Mouse (Mus musculus) fat pad, adult 2 months (tissue): ENCODE measurements around the gene Magi1.

Source experiments
- DNase-seq: peaks from one replicate; pipeline ENCODE4 v3.0.0-alpha.2; 2011; ENCODE audit warnings: low read depth, low spot score; ENCODE audit errors: extremely low read depth

Gene Magi1

DNA sequence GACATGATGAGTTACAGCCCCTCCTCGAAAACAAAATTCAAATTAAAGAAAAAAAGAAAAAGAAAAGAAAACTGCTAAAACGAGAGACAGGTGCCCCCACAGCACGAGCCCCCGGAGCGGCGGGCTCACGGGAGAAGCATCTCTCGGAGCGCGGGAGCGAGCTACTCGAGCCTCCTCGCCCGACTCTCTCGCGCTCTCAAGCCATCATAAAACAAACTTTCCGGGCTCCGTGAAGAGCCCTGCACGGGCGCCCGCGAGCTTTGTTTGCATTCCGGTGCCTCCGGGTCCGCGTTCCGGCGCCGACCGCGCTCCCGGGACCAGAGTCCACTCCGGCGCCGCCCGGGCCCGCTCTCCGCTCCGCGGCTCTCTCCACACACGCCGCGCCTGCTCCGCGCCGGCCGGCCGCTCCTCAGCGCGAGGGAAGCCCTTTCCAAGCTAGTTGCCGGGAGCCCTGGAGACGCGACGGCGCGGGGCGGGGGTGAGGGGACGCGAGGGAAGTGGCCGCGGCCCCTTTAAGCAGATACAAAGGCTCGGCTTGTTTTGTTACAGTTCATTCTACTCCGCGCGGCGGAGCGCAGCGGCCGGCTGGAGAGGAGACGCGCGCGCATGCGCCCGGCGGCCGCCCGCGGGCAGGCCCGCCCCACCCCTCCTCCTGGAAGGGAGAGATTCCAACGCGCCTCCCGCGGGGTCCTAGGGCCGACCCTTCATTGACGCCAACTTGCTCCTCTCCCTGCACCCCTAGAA lies at the start of gene Magi1:
Gene Magi1, minus strand, starts transcription at position 600 of the 744 bp plus-strand sequence.
- DNase-seq: no peak

DNA sequence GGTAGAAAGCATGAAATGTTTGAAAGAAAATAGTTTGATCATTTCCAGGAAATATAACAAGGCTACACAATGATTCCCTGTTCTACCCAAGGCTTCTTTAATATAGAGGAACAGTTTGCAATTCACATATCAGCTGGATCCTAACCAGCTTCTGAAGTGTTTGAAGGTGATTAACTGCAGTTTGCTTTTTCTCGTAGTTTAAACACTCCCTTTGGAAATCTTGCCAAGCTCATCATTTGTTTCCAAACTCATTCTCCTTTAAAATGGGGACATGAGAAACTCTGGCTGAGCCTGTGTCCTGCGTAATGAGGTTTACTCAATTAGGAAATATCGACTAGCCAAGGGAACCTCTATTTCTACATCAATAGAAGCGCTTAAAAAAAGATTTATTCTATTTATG lies 43.4 kb upstream of the Magi1 start:
- no peak for DNase-seq

DNA sequence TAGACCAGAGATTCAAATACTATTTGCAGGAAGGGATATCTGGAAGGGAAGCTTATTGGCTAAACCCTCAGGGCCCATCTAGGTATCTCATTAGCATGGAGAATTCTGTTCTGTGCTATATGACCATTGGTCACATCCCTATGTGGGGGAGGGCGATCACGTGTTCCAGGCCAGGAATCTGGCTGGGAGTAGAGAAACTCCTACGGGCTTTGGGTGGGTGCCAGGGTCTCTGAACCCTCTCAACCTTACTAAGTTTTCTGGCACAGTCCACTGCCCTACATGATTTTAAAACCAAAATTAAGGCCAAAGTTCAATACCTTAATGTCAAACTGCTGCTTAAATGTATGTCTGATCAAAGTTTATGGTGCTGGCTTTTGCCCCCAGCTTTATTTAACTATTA lies 33.2 kb upstream of the Magi1 start:
- DNase-seq: no peak

DNA sequence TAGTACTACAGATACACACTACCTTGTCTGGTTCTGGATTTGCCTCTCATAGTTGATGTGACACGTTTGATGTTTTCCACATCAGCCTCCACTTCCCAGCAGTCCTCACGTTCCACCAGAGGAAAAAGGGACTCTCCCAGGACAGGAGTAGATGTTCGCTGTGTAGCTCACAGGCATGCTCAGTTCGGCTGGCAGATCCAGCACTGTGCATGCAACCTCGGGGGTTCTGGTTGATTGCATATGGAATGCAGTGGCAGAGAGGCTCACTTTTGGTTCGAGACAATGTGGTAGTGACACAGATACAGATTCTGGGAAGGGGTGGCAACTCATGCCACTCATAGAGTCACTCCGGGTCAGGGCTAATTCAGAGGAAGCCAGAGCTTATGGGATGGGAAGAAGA lies 28.6 kb upstream of the Magi1 start:
- no peak for DNase-seq

DNA sequence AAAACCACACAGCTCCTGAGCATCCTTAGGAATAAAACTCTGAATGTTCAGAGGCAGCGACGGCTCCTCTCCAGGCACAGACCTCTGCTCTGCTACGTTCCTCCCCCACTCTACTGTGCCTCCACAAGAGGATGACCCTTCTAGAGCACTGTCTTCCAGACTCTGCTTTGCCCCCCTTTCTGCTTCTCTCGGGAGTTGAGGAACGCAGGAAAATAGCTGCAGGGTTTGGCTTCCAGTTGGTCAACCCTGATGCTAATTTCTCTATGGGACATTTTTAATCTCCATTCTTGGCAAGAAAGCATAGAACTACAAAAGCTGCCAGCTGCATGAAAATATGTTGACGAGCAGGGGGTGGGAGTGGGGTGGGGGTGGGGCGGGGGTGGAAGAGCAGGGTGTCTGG lies 24.8 kb upstream of the Magi1 start:
- DNase-seq: no peak

DNA sequence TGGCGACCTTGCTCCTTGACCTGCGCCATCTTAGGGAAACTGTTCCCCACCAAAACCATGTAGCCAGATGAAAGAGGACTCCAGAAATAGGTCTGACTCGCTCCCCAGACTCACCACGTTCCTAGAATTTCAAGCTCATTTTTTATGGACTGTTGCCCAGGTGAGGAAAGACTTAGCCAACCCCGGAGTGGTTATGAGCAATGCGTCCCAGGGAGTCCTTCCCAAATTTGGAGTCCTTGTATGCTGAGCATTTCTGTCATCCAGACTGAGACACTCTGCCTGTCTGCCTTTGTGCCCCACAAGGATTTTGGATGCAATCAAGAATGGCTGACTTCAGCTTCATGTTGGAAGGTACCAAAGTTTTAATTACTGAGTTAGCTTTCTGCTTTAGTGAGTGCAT lies 19.8 kb upstream of the Magi1 start:
- DNase-seq: no peak

DNA sequence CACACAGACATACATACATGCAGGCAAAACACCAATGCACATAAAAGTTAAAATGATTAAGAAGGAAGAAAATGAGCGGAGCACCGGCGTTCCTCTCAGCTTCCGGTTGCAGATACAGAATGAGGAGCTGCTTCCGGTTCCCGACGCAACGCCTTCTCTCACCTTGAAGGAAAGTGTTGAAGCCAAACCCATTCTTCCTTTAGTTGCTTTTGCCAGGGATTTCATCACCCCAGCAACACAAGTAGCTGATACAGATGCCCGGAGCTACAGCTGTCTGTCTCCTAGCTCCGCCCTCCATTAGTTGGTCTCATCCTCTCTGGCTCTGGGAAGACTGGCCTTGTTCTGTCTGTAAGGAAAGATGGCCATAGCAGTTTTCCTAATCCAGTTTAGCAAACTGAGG lies 18.1 kb upstream of the Magi1 start:
- DNase-seq: no peak

DNA sequence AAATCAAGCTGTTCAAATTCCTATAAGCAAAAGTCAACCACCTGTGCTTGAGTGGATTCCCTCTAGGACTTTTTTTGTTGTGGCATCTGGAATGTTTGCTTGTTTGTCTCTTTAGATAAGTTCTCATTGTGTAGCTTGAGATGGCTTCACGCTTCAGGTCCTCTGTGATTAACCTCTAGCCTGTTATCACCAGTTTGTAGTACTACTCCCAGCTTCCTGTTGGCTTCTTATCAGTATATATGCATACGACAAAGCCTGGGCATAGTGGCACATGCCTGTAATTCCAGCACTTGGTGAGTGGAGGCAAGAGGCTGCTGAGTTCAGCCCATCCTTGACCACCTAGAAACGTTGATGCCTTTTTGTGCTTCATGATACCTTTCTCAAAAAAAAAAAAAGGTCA lies 16.8 kb upstream of the Magi1 start:
- no peak for DNase-seq

DNA sequence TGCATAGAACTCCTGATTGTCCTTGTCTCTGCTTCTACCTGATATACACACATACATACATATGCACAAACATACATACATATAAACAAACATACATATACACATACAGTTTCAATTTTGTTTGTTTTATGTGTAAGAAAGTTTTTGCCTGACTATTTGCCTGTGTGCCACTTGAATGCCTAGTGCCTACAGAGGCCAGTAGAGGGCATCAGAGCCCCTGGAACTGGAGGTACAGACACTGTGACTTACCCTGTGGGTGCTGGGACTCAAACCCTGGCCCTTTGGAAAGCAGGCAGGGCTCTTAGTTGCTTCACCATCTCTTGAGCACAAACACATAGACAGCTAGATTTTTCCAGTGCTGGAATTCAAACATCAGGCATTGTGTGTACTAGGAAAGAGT lies 3.7 kb upstream of the Magi1 start:
- no peak for DNase-seq

DNA sequence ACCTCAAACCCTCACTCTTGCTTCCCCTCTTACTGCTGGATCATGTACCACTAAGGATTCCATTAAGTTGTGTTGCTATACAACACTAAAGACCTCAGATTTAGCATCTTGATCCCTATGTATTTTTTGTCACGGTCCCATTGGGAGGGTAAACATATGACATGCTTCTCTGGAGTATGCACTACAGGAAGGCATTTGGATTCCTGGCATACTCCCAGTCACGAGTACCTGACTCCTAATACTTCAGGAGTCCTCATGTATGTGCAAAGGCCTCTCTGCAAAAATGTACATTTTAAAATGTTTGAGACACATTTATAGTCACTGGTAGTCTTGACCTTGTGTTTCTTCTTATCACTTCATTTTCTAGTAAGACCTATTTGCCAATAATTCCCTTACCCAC lies 2.8 kb upstream of the Magi1 start:
- DNase-seq: no peak

DNA sequence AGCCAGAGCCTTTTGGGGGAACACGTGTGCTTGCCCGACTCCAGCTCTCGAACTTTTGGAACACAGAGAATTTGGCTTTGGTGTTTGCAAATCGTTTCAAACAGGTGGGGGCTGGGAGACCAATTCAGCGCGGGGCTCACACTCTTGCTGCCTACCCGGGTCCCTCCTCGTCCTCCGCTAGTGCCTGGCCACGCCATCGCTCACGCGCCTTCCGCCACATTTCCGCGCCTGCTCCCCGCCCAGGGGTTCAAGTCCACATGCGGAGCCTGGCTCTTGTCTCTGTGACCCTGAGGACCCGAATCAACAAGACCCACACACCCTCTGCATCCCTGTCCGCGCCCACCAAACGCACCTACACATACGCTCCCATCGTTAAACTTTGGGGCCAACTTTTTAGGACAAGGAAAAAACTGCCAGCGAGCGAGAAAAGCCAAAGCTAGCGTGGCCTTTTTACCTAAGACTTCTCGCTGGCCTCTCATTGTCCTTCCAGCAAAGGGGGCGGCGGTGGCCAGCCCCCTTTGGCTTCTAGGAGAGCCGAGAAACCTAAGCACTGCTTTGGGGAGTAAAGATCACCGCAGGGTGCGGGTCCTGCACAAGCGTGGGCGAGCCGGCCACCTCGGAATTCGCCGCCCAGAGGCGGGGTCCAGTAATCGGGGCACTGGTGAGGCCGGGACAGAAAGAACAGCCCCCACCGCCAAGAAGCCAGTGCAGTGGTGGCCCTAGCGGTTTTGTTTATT lies 540 bp upstream of the Magi1 start:
- no peak for DNase-seq

DNA sequence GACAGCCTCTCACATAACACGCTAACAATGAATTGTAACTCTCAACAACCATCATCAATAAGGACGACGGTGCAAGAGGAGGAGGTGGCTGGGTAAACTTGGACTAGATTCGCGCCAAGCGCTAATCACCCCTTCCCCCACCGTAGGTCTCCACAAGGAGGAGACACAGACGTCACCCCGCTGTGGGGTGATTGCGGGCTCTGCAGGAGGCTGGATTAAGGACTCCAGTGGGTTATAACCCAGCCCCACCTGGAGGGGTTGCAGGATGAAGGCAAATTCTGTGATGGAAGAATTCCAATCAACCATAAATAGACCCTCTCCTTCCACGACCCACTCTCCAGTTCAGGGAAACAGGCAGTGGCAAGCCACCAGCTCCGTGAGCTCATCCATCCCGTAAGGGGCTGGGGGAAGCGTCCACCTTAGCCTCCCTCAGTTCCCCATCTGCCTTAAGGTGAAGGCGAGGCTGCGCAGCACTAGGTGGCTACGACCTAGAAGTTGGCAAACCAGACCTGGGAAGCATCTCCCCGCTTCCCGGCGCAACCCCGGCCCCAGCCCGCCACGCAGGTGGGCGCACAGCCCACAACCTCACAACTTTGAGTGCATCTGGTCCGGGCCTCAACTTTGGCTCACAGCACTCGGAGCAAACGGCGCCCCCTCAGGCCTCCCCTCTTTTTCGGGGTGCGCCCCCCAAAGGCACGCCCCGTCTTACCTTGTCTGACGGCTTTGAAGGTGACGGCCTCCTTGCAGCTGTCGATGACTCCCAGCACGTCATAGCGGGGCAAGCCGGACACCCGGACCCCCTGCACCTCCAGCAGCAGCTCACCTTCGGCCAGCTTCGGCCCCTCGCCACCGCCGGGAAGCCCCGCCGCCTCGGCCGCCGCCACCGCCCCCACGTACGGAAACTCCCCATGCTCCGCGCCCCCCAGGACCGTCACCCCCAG lies 1.1 kb downstream of the Magi1 start:
- no peak for DNase-seq

DNA sequence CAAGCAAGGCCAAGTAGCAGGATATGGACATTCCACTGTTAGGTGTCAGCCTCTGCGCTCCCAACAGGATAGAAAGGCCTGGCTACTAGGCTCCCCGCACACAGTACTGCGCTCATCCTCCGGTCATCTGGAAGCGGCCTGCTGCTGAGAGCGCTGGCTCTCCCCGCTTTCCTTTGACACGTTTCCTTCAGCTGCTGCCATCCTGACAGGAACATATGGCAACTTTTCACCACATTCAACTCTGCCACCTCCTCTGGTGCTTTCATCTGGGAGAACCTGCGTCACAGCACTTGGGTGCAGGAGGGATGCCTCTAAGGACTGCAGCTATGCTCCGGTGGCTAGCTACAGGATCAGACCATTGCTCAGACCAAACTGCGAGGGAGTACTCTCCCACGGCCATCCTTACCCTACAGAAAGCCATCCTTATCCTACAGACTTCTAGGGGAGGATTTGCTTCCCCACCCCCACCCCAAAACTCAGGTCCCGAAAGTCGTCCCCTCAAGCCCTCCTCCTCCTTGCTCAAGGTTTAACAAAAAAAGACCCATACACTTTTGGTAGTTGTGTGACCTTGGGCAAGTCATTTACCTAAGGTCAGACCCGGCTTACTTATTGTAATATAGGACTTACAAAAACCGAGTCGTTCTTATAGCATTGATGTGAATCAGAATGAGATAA lies 2.0 kb downstream of the Magi1 start:
- no peak for DNase-seq

DNA sequence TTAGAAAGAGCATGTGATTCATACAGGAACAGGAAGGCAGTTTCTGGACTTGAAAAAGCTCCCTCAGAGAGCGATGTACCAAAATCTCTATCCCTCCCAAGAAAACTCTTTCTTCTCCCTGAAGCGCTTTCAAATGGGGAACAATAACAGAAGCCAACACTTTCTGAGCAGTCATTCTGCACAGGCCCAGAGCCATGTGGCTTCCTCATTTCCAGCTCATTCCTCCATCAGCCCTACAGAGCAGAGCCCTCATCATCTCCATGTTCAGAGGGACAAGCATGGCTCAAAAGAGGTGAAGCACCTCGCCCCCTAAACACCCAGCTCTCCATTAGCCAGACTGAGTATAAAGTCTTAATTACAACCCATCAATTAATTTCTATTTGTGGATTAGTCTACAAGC lies 9.8 kb downstream of the Magi1 start:
- DNase-seq: no peak

DNA sequence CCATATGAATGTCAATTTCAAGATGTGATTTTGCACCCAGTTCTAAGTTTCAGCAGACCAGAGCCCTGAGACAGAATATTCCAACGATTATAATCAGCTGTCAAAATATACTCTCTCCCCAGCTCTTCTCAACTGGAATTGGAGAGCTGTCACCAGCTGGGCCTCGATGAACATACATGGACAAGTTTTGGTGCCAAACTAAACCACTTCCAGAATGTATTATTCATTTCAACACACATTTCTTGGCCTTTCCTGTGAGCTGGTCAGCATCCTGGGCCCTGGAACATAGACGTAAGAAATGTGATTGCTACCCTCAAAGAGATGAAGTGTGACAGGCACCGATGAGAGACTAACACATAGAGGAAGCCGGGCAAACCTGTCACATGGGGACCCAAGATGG lies 13.7 kb downstream of the Magi1 start:
- DNase-seq: no peak

DNA sequence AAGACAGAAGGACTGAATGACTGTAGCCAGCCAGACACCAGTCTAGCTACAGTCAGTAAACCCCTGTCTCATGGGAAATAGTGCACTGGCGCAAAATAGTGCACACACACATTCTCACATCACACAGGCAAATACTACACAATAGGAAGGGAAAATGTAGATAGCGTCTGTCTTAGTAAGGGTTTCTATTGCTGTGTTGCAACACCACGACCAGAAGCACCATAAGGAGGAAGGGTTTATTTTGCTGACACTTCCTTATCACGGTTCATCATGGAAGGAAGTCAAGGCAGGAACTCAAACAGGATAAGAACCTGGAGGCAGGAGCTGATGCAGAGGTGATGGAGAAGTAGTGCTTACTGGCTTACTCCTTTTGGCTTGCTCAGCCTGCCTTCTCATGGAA lies 14.5 kb downstream of the Magi1 start:
- DNase-seq: no peak

DNA sequence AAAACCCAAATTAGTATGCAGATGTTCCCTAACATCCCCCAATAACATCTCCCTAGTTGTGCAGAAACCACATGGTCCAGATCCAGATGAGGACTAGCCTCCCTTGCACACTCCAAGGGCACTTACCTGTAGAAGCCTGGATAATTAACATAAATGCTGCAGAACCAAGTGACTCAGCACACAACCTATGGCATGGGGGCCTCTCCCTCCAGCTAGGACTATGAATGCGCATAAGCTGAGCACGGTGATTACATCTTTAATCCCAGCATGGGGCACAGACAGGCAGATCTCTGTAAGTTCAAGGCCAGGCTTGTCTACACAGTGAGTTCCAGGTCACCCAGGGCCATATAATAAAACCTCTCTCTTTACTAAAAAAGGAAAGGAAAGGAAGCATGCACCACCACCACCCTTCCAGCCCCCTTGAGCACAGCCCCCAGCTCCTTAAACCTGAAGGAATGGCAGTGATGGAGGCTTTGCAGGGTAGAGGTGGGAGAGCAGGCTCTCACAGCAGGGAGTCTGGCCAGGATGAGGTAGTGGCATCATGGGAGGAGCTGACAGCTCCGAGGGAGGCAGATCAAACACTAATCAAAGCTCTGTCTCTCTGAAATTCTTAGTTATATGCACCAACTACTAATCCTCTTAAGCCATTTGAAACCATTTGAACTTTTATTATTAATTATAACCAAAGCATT lies 18.3 kb downstream of the Magi1 start:
- DNase-seq: no peak

DNA sequence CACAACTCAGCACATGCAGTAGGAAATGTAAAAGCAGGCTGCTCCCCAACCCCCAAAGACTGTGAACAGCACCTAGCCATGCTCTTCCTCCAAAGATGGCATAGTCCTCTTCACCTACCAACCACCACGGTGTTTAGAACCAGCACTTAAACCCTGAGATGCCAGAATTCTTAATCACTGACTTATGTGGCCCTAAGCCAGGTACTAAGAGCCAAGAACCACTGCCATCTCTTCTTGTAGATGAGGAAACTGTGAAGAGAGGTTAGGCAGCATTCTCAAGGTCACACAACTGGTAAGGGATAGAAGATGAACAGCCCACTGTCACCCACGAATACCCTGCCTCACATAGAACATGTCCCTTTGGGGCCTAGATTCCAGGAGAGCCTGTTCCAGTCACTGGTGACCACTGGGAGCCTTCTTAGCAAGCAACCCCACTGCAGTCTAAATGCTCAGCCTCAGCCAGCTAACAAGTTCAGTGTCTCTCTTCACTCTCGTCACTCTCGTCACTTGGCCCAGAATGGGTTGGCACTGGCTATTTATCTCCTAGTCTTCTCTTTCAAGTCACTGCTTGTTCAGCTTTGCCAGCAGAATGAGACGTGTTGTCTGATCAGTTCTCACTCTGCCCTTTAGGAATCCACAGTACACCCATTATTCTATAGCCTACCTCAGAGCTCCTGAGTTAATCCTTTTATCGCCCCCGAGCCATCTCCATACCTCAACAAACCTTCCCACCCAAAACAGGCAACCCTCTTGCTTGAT lies 19.4 kb downstream of the Magi1 start:
- DNase-seq: peak; percentile 87

DNA sequence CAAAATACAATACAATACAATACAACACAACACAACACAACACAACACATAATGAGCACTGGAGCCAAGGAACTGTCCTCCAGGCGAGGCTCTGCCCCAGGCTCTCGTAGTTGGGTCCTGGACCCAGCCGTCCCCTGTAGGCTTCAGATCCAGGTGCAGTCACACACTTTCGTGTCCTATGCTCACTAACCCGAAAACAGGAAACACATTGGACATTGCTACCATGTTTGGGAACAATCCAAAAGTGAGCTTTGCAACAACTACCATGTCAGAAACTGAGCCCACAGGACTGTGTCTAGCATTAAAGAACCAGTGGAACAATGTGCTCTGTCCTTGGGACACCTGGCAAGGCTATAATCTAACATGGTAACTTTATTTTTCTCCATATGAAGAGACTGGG lies 22.9 kb downstream of the Magi1 start:
- no peak for DNase-seq

DNA sequence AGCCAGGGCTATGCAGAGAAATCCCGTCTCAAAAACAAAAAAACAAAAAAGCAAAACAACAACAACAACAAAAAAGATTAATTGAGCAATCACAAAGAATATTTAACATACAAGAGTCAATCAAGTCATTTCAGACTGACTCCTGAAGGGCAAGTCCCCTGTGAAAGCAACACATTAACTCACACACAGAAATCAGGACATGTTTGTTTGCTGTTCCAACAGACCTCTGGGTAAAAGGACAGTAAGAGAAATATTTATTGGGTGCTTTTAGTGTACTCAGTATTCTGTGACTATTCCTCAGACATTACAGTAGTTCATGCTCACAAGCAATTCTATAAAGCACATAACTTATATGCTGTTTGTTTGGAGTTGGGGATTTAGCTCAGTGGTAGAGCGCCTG lies 23.7 kb downstream of the Magi1 start:
- no peak for DNase-seq
